Mouse (Mus musculus) small intestine, adult 2 months (tissue): Measurements from ENCODE around the gene Tmem107.

Experiments used
- CTCF ChIP-seq: fragments of 200-500 bp; IDR thresholded peaks from 2 replicates; pipeline ENCODE4 v1.5.1; 2012; ENCODE audit warnings: low read depth, mild to moderate bottlenecking, control low read depth, inconsistent platforms, low read length, moderate library complexity, mixed read lengths; ENCODE audit not compliant: insufficient replicate concordance, insufficient read length; ENCODE audit errors: extremely low read depth
- POLR2A ChIP-seq: fragments of 200-500 bp; IDR thresholded peaks from 2 replicates; pipeline ENCODE4 v1.6.1; 2012; ENCODE audit warnings: low read depth, mild to moderate bottlenecking, control low read depth, inconsistent platforms, low read length, moderate library complexity

- TF ChIP-seq CTCF (no peak), POLR2A (no peak)
These were observed 35.2 kb downstream of the Tmem107 start for GRCm38 (mm10) chr11:69105796-69106195.
